Mouse (Mus musculus): ENCODE data around the gene Mios. TPM values are rescaled to one million over a fixed set of nuclear protein-coding genes. Genes with fewer than 3 reads are reported as not detected.

The Mios gene
- polyA plus RNA-seq, 1 experiment from 2014 or later = 23.3 TPM

Other genes starting within 250 kb of the Mios start
- gene Col28a1, start 16.6 kb upstream of the Mios start, polyA plus RNA-seq (2014; fragmentation: Nextera tagmentation; extraction: Ambion mirVana) = 0.15 and 0.42 TPM in 2 replicates
- 118 and 131 TPM in 2 replicates for gene Rpa3, start 50.0 kb downstream of the Mios start, polyA plus RNA-seq (2014; fragmentation: Nextera tagmentation; extraction: Ambion mirVana)
- 40.6 and 43.6 TPM in 2 replicates for gene Umad1, start 50.1 kb downstream of the Mios start, polyA plus RNA-seq (2014; fragmentation: Nextera tagmentation; extraction: Ambion mirVana)
- gene Gm45062, start 50.2 kb downstream of the Mios start, polyA plus RNA-seq (2014; fragmentation: Nextera tagmentation; extraction: Ambion mirVana) = 14.1 and 14.3 TPM in 2 replicates

All from forebrain, embryonic 14.5 days (tissue).